Mouse (Mus musculus) hindbrain, postnatal 0 days (tissue): Measurements from ENCODE around the gene Mtcl1. TPM values are rescaled to one million over a fixed set of nuclear protein-coding genes. Genes with fewer than 3 reads are reported as not detected.

Source experiments
- ATAC-seq: fragments of 200-750 bp; cut with Nextera tagmentation; 2 replicates; pipeline ENCODE4 v1.8.0; 2017; ENCODE audit warnings: mild to moderate bottlenecking, moderate TSS enrichment, moderate library complexity
- DNase-seq: peaks from one replicate; pipeline ENCODE4 v3.0.0-alpha.2; 2015; ENCODE audit warnings: low spot score
- H3K27ac ChIP-seq: fragments of 300-500 bp; sonication (generic); 2 replicates; pipeline ENCODE4 v1.5.1; 2014; ENCODE audit warnings: mild to moderate bottlenecking
- H3K27me3 ChIP-seq: fragments of 300-500 bp; sonication (generic); 2 replicates; pipeline ENCODE4 v1.6.1; 2014; ENCODE audit warnings: low read length, mixed read lengths; ENCODE audit not compliant: insufficient read depth
- H3K36me3 ChIP-seq: fragments of 300-500 bp; sonication (generic); 2 replicates; pipeline ENCODE4 v1.6.1; 2014; ENCODE audit warnings: low read length, mixed read lengths; ENCODE audit not compliant: insufficient read depth
- H3K4me1 ChIP-seq: fragments of 300-500 bp; sonication (generic); 2 replicates; pipeline ENCODE4 v1.6.1; 2014; ENCODE audit warnings: antibody characterized with exemption, low read length, mixed read lengths; ENCODE audit not compliant: insufficient read depth
- H3K4me2 ChIP-seq: fragments of 300-500 bp; sonication (generic); 2 replicates; pipeline ENCODE4 v1.6.1; 2014; ENCODE audit warnings: low read depth, mild to moderate bottlenecking, low read length, moderate library complexity, mixed read lengths
- H3K4me3 ChIP-seq: fragments of 300-500 bp; sonication (generic); 2 replicates; pipeline ENCODE4 v1.5.1; 2014; ENCODE audit warnings: low read length
- H3K9ac ChIP-seq: fragments of 300-500 bp; sonication (generic); replicated peaks from 2 replicates; pipeline ENCODE4 v1.6.1; 2014; ENCODE audit warnings: mild to moderate bottlenecking, low read length, moderate library complexity, mixed read lengths
- H3K9me3 ChIP-seq: fragments of 300-500 bp; sonication (generic); 2 replicates; pipeline ENCODE4 v1.6.1; 2016; ENCODE audit warnings: low read length, mixed read lengths
- CTCF ChIP-seq: IDR thresholded peaks from 2 replicates; pipeline ENCODE4 v1.5.1; 2016; ENCODE audit warnings: antibody characterized with exemption, control low read depth, low read depth
- WGBS: fragments of 180-500 bp; shearing (Covaris S2); extraction: QIAGEN DNeasy Blood & Tissue Kit; methylation state at CpG from one replicate; pipeline ENCODE4 v1.1.7; 2014; 5-methylcytosine and 5-hydroxymethylcytosine counted together
- polyA plus RNA-seq: library from polyadenylated mRNA; unstranded; fragments of >200 nt; fragmentation: Nextera tagmentation; extraction: Ambion mirVana; gene quantifications from 2 replicates; pipeline ENCODE4 v1.2.1, GENCODE M21; 2015
- total RNA-seq: library from RNA; depleted of rRNA; stranded (reverse); fragments of >200 nt; gene quantifications from 2 replicates; pipeline ENCODE4 v1.2.3, GENCODE M21; 2014

Mtcl1 gene
- total and polyA plus RNA-seq, 2 experiments from 2014 or later, result 13.8 to 27.0 TPM

DNA sequence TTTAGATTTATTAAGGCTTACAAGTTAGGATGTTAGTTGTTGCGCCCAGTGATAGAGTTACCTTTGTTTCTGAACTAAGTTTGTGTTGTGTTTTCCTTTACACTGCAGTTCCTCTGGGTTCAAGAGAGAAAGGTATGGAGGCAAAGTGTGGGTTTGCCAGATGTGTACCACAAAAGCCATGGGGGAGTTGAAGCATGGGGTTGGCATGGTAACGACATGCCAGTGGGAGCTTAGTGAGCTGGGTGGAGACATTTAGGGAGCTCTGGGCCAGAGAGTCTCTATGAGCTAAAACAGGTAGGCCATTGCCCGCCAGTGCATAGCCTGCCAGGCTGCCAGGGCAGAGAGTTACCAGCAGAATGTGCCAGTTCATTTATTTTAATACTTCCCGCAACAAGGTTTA is 132.0 kb downstream of the Mtcl1 start:
- no peak overlapping the region for H3K27ac ChIP-seq
- no peaks in the 10 kb centered on the region for H3K36me3 ChIP-seq
- no peak for DNase-seq
- H3K4me2 ChIP-seq, result no peak overlapping the region
- 89% methylated on average over 4 of the region's 4 CpGs for WGBS
- H3K4me3 ChIP-seq, result no peak overlapping the region
- no peaks in the 10 kb centered on the region for H3K9me3 ChIP-seq
- no peak for TF ChIP-seq CTCF
- no peak overlapping the region for H3K9ac ChIP-seq
- peaks cover 5% of the 10 kb centered on the region; the same call in 1 of the 2 replicates for H3K4me1 ChIP-seq
- no peak for ATAC-seq
- H3K27me3 ChIP-seq, result no peaks in the 10 kb centered on the region

DNA sequence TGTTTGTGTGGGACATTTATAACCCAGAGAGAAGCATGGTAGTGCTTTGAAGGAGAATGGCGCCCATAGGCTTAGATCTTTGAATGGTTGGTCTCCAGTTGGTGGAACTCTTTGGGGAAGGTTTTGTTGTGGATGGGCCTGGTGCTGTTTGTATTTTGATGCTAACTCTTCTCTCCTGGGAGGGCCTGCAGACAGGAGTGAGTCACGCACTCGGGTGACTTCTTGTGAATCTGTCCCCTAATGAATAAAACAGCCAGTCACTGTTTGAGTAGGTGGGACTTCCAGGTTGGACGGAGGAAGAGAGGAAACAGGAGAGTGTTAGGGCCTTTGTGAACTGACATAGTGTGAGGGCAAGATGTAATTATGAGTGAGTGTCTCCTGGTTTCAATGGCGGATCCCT is 132.4 kb downstream of the Mtcl1 start:
- ATAC-seq (no peak), DNase-seq (no peak)
- no peak overlapping the region for H3K27ac ChIP-seq
- no peak for TF ChIP-seq CTCF
- no peaks in the 10 kb centered on the region for H3K36me3 ChIP-seq
- WGBS, result 93% methylated on average over 5 of the region's 5 CpGs
- H3K4me3 ChIP-seq, result no peak overlapping the region
- no peaks in the 10 kb centered on the region for H3K9me3 ChIP-seq
- no peaks in the 10 kb centered on the region for H3K27me3 ChIP-seq
- no peak overlapping the region for H3K9ac ChIP-seq
- peaks cover 5% of the 10 kb centered on the region; the same call in 1 of the 2 replicates for H3K4me1 ChIP-seq
- no peak overlapping the region for H3K4me2 ChIP-seq

DNA sequence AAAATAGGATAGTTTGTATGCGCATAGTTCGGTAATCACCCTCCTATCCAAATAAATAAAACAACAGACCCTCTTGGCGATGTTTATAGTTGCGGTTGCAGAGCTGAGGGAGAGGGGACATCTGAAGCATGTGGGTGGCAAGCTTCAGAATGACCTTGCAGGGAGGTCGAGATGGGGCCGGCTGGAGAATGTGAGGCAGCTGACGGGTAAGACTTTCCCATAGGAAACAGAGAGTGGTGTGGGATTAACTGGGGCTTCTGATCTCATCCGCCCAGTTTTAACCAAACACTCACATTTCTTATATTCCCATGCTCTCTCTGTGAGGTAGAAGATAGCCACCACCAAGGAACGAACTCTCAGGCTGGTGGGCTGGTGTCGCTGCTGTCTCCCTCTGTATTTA is 134.1 kb downstream of the Mtcl1 start:
- no peak overlapping the region for H3K9ac ChIP-seq
- peak; percentile 35; the same call in 1 of the 2 replicates for ATAC-seq
- TF ChIP-seq CTCF, result no peak

DNA sequence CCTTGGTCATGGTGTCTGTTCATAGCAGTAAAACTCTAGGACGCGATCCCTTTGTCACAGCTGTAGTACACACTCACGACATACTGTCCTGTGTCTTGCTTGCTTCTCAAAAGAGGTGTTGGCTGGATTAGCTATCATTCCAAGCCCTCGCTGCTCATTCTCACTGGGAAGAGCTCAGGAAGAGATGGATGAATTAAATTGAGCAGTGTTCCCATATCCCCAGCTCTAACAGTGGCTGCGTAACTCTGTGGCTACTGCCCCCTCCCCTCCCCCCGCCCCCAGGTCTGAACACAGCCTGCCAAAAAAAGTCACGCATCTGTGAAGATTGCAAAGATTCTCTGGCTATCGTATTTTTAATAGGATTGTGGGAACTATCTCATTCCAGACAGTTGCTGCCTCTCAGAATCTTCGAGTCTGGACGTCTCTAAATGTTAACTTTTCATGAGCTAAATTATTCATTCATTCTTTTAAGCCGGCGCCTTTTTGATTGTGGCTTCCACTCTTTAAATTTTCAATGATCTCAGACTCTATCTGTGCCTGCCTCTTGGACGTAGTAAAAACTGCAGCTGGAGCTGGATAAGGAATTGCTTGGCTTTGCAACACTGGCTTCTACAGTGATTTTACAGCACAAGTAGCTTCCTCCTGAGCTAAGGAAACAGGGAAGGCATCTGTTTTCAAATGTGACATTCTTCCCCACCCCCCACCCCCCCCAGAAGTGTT is 134.8 kb downstream of the Mtcl1 start:
- DNase-seq, result peak; percentile 46
- Histone ChIP-seq H3K4me2 (peak overlapping the region; percentile 19; the same call in 1 of the 2 replicates), H3K27me3 (no peaks in the 10 kb centered on the region), H3K4me1 (peaks cover 5% of the 10 kb centered on the region; the same call in 1 of the 2 replicates), H3K9me3 (no peaks in the 10 kb centered on the region), H3K4me3 (no peak overlapping the region), H3K9ac (0 out of 2 replicates have a peak overlapping the region, but pooled peaks have one; percentile 4), H3K36me3 (no peaks in the 10 kb centered on the region), H3K27ac (peak overlapping the region; percentile 58; the same call in 1 of the 2 replicates)
- WGBS, result 40% methylated on average over 13 of the region's 13 CpGs
- ATAC-seq, result peak; percentile 68; the same call in 1 of the 2 replicates
- no peak for TF ChIP-seq CTCF

More for the DNA sequence above, 134.1 kb downstream of the Mtcl1 start:
- H3K4me3 ChIP-seq, result no peak overlapping the region
- WGBS, result 28% methylated on average over 10 of the region's 10 CpGs
- H3K27ac ChIP-seq, result peak overlapping the region; percentile 58; the same call in 1 of the 2 replicates
- H3K4me2 ChIP-seq, result no peak overlapping the region
- no peaks in the 10 kb centered on the region for H3K9me3 ChIP-seq
- no peaks in the 10 kb centered on the region for H3K27me3 ChIP-seq
- H3K4me1 ChIP-seq, result peaks cover 5% of the 10 kb centered on the region; the same call in 1 of the 2 replicates
- DNase-seq, result no peak
- no peaks in the 10 kb centered on the region for H3K36me3 ChIP-seq

DNA sequence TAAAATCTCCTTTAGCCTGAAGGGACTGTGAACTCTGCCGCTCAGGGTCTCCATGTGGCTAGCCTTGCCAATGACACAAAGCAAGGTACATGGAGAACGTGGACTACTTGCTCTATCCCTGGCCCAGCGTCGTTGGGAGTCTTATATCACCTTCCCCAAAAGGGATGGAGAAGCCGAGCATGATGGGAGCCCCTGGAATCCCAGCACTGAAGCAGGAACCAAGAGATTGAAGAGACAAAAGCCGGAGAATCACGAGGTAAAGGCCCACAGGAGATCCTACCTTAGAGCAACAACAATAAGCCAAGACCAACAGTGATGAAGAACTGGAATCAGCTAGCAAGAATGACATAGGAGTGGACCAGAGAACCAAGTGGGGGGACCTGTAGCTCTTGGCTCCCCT is 147.6 kb downstream of the Mtcl1 start:
- H3K4me3 ChIP-seq, result no peak overlapping the region
- TF ChIP-seq CTCF, result no peak
- H3K36me3 ChIP-seq, result no peaks in the 10 kb centered on the region
- H3K27ac ChIP-seq, result no peak overlapping the region
- H3K27me3 ChIP-seq, result no peaks in the 10 kb centered on the region
- WGBS, result 90% methylated on average over 7 of the region's 7 CpGs
- no peak overlapping the region for H3K4me2 ChIP-seq
- DNase-seq, result no peak
- no peaks in the 10 kb centered on the region for H3K4me1 ChIP-seq
- no peaks in the 10 kb centered on the region for H3K9me3 ChIP-seq
- H3K9ac ChIP-seq, result no peak overlapping the region
- ATAC-seq, result no peak

DNA sequence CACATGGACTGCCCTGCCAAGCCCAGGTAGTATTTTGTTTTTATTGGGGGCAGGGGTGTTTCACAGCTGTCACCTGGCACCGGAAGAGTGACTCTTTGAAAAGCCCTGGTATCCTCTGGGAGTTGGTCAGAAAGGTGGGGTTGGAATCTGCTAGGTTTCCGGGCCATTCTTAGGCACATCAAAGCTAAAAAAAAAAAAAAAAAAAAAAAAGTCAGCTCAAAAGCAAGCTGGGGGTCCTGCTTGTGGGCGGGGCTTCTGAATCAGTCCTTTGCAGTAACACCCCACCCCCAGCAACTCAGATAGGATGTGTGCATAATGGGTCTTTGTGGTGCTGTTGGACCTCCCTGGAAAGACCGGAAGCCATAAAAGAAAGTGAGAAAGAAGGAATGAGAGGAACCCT is 148.3 kb downstream of the Mtcl1 start:
- H3K9me3 ChIP-seq, result no peaks in the 10 kb centered on the region
- no peaks in the 10 kb centered on the region for H3K36me3 ChIP-seq
- H3K4me1 ChIP-seq, result no peaks in the 10 kb centered on the region
- no peak overlapping the region for H3K4me3 ChIP-seq
- no peak overlapping the region for H3K4me2 ChIP-seq
- H3K9ac ChIP-seq, result no peak overlapping the region
- DNase-seq (no peak), ATAC-seq (no peak)
- H3K27ac ChIP-seq, result no peak overlapping the region
- WGBS, result 69% methylated on average over 4 of the region's 4 CpGs
- TF ChIP-seq CTCF, result no peak
- H3K27me3 ChIP-seq, result no peaks in the 10 kb centered on the region

DNA sequence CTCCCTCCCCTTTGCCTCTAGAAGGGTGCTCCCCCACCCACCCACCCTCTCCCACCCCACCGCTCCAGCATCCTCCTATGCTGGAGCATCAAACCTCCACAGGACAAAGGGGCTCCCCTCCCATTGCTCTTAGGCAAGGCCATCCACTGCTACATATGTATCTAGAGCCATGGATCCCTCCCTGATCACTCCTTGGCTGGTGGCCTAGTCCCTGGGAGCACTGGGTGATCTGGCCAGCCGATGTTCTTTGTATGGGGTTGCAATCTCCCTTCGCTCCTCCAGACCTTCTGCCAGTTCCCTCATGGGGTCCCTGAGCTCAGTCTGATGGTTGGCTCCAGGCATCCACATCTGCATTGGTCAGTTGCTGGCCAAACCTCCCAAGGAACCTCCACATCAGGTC is 151.8 kb downstream of the Mtcl1 start:
- H3K27me3 ChIP-seq, result no peaks in the 10 kb centered on the region
- no peaks in the 10 kb centered on the region for H3K4me1 ChIP-seq
- H3K27ac ChIP-seq, result no peak overlapping the region
- no peaks in the 10 kb centered on the region for H3K36me3 ChIP-seq
- WGBS, result 90% methylated on average over 3 of the region's 3 CpGs
- ATAC-seq, result no peak
- H3K4me3 ChIP-seq, result no peak overlapping the region
- no peak overlapping the region for H3K9ac ChIP-seq
- no peaks in the 10 kb centered on the region for H3K9me3 ChIP-seq
- no peak overlapping the region for H3K4me2 ChIP-seq
- no peak for TF ChIP-seq CTCF
- DNase-seq, result no peak
